In the genomic region with DNA sequence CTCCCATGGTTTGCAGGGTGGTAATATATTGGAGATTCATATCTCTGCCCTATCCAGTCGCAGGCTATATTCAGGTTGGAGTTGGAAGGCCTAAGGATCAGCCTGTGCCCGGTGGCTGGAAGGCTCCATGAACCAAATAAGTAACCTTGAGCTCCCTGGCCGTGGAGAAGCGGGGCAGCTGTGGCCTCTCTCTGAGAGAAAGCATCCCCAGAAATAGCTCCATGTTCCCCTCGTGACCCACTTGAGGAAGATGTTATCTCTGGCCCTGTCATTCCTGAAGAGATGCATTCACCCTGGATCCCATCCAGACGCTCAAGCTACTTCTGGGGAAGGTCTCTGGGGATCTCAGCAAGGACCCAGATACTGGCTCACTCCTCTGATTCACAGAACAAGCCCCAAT, we compare ENCODE assay signal across 14 mouse cellular contexts.
DNase-seq lines count a peak whose midpoint lies in the region; ATAC-seq and TF ChIP-seq lines count a peak whose summit lies in the region.
"Had no signal": no experiment of that assay in that cellular context is flagged by ENCODE, and none has a peak within 500 bp of the region (broad histone marks: within the 10 kb centered on the region; RNA-seq: fewer than 3 reads in every experiment).

No protein-coding gene starts in this region.

- H3K4me3 ChIP-seq in heart, postnatal 0 days (ENCODE audit: low read depth, low read length), result no peak overlapping the region
- H3K4me3 ChIP-seq: hindbrain, embryonic 10.5 days; midbrain, embryonic 15.5 days had no signal

- peak; percentile 80 for TF ChIP-seq EP300 in heart, postnatal 0 days (IDR thresholded peaks at IDR 0.05; ENCODE audit: low read depth)

- no peak overlapping the region for H3K4me2 ChIP-seq in heart, postnatal 0 days (ENCODE audit: low read depth, low read length)
- H3K4me2 ChIP-seq: midbrain, embryonic 15.5 days had no signal

- H3K36me3 ChIP-seq in heart, postnatal 0 days (replicated peaks; ENCODE audit: control insufficient read depth, insufficient read depth, low read length), result no peaks in the 10 kb centered on the region; the same call in 1 of the 2 replicates
- H3K36me3 ChIP-seq: hindbrain, embryonic 10.5 days; midbrain, embryonic 15.5 days had no signal

- intact Hi-C loops in heart, postnatal 36 days (cut with DNase I), result no loop called here

- TF ChIP-seq CTCF in heart, postnatal 0 days (IDR thresholded peaks at IDR 0.05; ENCODE audit: low read depth), result no peak

- ATAC-seq in heart, postnatal 0 days (ENCODE audit: insufficient read depth, low read depth), result peak; percentile 85
- ATAC-seq: inflammation-experienced regulatory T-cells, adult 6 months; midbrain, embryonic 15.5 days had no signal

- H3K4me1 ChIP-seq in heart, postnatal 0 days (ENCODE audit: control insufficient read depth, insufficient read depth), result peaks cover 14% of the 10 kb centered on the region
- H3K4me1 ChIP-seq: hindbrain, embryonic 10.5 days; midbrain, embryonic 15.5 days had no signal

- peak; percentile 96 for DNase-seq in heart, adult 11 months
- DNase-seq in heart, postnatal 36 days, result no peak
- peak; percentile 53 to 54 for DNase-seq in gastrocnemius, adult 8-10 months (ENCODE audit: low spot score in 2 of 2)
- peak; percentile 42 for DNase-seq in heart, adult 8-10 months (ENCODE audit: low spot score)
- peak; percentile 65 for DNase-seq in heart, postnatal 0 days (ENCODE audit: low spot score)
- no peak for DNase-seq in testis, postnatal 10 days (ENCODE audit: low spot score)
- DNase-seq in layer of hippocampus, adult 8-10 months (ENCODE audit: low spot score in 2 of 2), result no peak
- DNase-seq: cerebellum, postnatal 10 days; kidney, postnatal 14 days; liver; right cerebral cortex, postnatal 25 days had no signal

- WGBS in heart, postnatal 0 days, result 26% methylated on average over 6 of the region's 6 CpGs

- no peaks in the 10 kb centered on the region for H3K27me3 ChIP-seq in heart, postnatal 0 days (ENCODE audit: control insufficient read depth, insufficient read depth, low read length)
- H3K27me3 ChIP-seq: midbrain, embryonic 15.5 days had no signal

- H3K9me3 ChIP-seq in heart, postnatal 0 days (replicated peaks; ENCODE audit: control insufficient read depth, low read length), result no peaks in the 10 kb centered on the region
- H3K9me3 ChIP-seq: hindbrain, embryonic 10.5 days; midbrain, embryonic 15.5 days had no signal

- H3K9ac ChIP-seq in heart, postnatal 0 days (replicated peaks; ENCODE audit: low read depth, low read length), result no peak overlapping the region
- H3K9ac ChIP-seq: midbrain, embryonic 15.5 days had no signal

- H3K27ac ChIP-seq in heart, postnatal 0 days (ENCODE audit: low read depth), result peak overlapping the region; percentile 73
- H3K27ac ChIP-seq: hindbrain, embryonic 10.5 days; midbrain, embryonic 15.5 days had no signal

Comparison
In these comparisons a context has a peak if more than half of its experiments do, and no peak if none do; other contexts are left out.
1. DNase-seq: peak in heart, adult 11 months (single experiment), gastrocnemius, adult 8-10 months (2 of 2), heart, adult 8-10 months (single experiment) and heart, postnatal 0 days (single experiment); none in heart, postnatal 36 days (0 of 2), testis, postnatal 10 days (single experiment) and layer of hippocampus, adult 8-10 months (0 of 2).